Mouse (Mus musculus) yolk sac, embryonic 10.5 days (tissue): ENCODE measurements around the gene Itgax.

Experiments used
- DNase-seq: peaks from one replicate; pipeline ENCODE4 v3.0.0-alpha.2; 2017; ENCODE audit warnings: low spot score

Gene Itgax

DNA sequence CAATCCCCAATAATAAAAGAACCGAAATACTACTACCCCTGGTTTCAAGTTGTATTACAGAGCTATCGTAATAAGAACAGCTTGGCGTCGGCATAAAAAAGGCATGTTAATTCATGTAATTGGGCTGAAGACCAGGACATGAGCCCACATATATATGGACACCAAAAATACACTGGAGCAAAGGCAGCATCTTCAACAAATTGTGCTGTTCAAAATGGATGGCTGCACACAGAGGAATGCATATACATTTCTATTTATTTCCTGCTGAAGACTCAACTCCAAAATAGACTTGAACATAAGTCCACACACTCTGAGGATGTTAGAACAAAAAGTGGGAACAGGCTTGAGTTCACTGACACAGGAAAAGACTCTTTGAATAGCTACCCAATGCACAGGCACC, 34.7 kb downstream of the Itgax start:
- DNase-seq: no peak

DNA sequence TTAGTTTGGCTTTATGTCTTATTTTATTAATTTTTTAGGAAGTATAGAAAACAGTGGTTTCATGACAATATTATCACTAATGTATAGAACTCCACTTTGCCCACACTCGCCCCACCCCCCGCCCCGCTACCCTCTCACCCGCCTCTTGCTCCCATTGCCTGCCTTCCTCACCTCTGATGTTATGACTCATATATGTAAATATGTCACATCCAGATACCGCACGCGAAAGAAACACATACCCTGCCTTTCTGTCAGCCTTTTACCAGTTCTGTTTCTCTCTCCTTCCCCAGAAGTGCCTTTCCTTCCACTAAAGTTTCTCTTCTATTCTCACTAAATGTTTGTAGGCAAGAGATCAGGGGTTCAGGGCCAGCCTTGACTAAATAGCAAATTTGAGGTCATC, 37.0 kb downstream of the Itgax start:
- no peak for DNase-seq

DNA sequence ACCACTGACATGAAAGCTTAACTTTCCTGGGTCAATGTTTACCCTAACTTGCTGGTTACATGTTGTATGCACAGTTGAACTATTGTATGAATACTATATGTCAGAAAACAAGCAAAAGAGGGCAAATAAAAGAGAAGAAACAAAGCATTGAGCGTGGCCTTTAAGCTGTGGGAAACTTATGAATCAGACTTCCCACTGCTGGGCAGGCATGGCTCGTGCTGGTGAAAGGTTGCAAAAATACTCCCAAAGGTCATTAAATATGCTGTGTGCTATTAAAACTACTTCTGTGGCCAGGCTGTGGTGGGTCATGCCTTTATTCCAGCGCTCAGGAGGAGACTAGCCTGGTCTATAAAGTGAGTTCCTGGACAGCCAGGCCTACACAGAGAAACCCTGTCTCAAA, 40.6 kb downstream of the Itgax start:
- DNase-seq: no peak

DNA sequence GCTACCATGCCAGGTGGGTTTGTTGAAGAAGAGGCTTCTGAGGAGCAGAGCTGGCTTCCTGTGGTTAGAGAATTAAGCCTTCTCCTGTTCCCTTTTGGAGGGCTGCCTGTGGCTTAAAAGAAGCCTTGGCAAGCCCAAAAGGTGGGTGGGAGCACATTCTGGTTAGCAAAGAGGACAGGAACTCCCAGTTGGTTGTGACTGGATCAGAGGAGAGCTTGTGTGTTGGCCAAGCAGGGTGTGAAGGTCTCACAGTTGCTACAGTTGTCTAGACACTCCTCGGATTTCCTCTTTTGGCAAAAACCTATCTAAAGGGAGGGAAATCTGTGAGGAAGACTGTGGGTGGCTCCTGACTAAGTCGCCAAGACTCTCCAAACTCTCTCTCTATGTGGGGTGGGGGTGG, 49.0 kb downstream of the Itgax start:
- DNase-seq: no peak

DNA sequence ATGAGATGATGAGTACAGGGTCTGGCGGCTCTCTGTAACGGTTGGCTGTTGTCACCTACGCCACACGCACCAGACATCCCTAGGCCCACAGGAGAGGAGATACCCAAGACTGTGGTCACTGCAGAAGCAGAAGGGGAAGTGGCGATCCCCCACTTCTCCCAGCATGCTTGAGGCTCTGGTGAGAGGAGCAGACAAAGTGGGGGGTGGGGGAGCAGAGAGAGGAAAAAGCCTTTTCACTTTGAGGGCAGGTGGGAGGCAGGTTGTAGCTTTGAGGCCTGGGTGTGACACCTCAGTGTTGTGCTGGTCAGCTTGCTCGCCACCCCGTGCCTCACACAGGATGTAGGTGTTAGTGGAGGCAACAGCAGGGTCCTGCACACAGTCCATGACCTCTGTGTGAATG, 50.8 kb downstream of the Itgax start:
- no peak for DNase-seq

DNA sequence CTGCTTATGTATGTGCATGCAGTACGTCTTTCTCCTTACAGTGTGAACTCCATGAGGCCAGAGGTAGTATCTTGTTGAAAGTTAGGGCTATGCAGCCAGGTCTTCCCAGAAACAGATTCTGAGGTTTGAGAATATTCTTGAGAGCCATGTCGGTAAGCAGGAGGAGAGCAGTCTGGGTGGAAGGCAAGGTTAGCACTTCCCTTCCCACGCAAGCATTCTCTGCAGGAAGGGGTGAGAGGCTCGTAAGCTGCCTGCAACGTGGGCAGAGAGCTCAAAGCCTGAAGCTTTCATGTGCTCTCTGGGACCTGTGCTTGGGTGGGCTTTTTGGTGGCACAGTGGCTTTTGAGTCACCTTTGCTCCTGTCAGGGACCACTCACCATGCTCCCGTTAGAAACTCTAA, 51.2 kb downstream of the Itgax start:
- no peak for DNase-seq

DNA sequence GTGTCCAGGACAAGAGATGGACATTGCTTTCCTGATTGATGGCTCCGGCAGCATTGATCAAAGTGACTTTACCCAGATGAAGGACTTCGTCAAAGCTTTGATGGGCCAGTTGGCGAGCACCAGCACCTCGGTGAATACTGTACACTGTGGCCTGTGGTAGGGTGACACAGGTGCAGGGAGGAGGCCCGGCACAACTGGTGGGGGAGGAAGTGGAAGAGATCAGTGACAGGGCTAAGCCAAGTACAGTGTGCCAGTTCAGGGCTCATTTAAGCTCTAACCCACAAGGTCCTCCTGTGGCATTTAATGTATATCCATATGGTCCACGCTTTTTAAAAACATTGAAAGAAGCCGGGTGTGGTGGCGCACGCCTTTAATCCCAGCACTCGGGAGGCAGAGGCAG, 52.3 kb downstream of the Itgax start:
- no peak for DNase-seq
